Mouse (Mus musculus) cerebellum, adult (tissue): Measurements from ENCODE around the gene Kdm3a.

Source experiments
- ATAC-seq: cut with Nextera tagmentation; 2 replicates; pipeline ENCODE4 v1.9.2; 2017; ENCODE audit warnings: mild to moderate bottlenecking, moderate library complexity, mixed read lengths; ENCODE audit not compliant: insufficient number of reproducible peaks, low FRiP score, low TSS enrichment

The Kdm3a gene

DNA sequence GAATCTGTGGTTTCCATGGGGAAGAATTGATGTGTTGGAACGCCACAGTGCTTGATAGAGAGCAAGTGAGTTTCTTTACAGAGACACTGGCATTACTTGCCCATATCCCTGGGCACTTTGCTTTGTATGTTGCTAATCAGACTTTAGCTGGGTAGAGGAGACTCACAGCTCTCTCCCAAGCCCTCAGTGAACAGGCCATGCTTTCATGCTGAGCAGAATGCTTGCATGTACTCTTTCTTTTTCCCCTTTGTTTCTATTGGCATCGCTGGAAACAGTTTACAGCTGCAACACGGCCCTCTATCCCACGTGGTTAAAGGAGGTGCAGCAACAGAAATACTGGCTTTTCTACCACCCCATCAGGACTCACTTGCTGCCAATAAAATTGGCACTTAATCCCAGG lies 49.6 kb downstream of the Kdm3a start:
- no peak for ATAC-seq

DNA sequence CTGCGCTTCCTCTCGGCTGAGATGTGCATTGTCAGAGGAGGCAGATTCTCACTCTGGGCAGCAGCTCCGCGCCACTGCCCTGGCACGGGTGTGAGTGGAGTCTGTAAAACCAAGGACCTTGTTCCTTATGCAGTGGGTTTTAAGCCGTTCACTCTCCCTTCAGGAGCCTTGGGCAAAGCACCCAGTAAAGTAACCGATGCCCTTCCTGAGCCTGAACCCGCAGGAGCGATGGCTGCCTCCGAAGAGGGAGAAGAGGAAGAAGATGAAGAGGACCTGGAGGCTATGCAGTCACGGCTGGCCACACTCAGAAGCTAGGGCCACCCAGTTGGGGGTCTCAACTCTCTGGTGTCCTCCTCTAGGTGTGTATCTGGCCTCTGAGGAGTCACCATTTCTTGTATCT lies 53.3 kb downstream of the Kdm3a start:
- no peak for ATAC-seq

DNA sequence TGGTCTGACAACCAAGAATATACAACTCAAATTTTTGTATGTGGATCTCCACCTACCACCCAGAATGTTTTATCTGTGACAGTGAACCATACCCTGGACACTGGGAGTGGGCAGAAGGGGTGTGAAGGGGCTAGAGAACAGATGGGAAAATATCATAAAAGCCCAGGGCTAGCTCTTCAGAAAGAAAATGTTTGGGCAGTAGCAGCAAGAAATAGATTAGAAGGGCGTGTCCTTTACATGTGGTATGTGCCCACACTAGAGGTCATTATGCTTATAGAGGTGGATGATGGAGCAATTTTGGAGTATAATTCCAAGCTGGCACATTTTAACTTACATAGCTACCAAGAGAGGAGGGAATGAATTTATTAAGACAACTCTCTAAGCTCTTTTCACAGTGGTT lies 57.4 kb downstream of the Kdm3a start:
- ATAC-seq = no peak

DNA sequence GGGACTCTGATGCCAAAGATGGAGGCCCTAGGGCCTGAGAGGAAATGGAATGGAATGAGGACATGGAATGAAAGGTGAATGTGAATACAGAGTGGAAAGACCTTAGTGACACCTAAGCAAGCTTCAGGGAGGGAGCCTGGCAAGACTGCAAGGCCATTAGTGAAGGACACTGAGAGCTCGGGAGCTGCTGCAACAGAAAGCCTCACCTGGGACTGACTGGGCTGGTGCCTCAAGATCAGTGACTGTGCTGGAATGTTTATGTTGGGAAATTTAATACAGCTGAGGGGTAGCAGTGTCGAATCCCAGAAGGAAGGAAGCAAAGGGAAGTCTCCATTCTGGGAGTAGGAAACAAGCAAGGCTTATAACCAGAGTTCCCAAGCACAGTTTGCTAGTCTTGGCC lies 63.8 kb downstream of the Kdm3a start:
- no peak for ATAC-seq

DNA sequence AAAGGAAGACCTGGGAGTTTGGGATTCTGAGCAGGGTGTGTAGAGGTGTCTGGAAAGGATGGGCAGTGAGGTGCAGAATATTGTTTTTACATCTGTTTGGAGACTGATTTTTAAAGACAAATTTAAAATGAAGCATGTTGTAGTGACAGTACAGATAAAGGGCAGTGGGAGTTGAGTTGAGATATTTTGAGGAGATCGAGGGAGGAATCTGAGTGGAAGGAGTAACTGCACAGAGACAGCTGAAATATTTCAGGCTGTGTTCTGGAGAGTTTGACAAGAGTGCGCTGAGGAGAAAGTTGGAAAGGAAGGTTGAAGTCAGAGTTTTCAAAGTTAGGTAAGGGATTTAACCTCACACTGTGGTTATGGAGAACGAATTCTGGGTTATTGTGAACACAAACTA lies 64.2 kb downstream of the Kdm3a start:
- no peak for ATAC-seq

DNA sequence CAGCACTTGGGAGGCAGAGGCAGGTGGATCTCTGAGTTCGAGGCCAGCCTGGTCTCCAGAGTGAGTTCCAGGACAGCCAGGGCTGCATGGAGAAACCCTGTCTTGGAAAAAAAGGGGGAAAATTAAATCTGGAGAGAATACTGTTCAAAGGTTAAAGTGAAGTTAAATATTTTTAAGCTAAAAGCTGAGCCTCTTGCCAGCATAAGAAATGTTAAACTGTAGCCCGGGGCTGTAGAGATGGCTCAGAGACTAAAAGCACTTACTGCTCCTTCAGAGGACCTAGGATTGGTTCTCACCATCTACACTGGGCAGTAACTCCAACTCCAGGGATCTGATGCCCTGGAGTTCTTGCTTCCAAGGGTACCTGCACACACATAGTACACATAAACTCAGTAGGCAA lies 76.0 kb downstream of the Kdm3a start:
- ATAC-seq = no peak

DNA sequence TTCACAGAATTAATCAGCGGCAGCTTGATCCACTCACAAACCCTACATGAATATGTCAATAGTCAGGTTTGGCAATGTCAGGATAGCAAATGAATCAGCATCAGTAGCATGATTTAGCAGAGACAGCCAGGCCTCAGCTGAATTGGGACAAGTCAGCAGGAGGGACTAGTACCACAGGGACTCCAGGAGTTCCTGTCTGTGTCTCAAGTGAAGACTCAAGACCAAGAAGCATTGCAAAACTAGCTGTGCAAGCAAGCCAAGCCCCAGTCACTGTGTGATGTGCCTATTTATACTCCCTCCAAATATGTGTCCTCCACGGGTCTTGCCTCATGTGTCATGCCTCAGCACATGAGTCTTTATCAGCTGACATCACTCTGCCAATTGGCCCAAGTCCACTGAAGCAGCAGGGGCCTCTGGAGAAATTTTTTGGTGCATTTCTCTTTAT lies 77.3 kb downstream of the Kdm3a start:
- ATAC-seq = no peak

DNA sequence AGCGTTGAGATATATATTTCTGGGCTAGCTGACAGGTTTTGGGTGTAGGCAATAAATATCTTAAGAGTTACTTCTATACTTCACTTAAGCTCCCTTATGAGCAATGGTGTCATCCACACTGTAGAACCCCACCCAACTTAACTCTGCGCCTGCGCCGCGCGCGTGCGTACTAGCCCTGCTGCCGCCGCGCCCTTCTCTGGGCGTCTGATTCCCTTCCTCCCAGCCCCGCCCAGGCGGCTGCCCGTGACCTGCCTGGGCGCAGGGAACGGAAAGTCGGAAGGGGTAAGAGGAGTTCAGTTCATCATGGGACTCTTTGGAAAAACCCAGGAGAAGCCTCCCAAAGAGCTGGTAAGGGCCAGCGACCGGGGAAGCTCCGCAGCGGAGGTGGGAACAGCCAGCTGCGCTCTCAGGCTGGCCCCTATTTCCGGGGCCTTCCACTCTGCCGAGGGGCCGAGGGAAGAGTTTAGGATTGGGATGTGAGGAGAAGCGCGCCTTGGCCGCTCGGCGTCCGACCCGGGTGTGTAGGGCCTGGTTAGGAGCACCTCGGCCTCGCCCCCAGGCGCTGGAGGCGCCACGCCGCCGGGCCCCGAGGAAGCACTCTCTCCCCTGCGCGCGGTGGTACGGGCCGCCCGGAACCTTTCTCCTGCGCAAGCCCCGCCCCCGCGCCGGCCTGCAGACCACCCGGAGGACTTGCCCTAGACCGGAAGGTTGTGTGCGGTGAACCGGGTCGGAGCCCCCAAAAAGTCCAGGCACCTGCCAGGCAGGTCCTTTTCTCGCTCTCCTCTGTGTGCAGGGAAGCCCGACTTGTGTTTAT lies 88.9 kb downstream of the Kdm3a start, which contains the start of gene Chmp3:
Gene Chmp3 (plus strand): TSS at position 112 of the 814 bp plus-strand sequence.
- ATAC-seq = peak; percentile 98
